Mouse (Mus musculus) CH12.LX (cell line): ENCODE results near the gene Mrgprg.

Source experiments
- CTCF ChIP-seq, 2 experiments: IDR thresholded peaks in 1 of 2; conservative IDR thresholded peaks in 1 of 2; 2 replicates each; pipeline ENCODE4 v1.5.1; 2011 to 2012; ENCODE audit warnings: low read depth in 2 of 2, low read length in 2 of 2, improper control_type of control experiment in 1 of 2, inconsistent platforms in 1 of 2, mild to moderate bottlenecking in 1 of 2, moderate library complexity in 1 of 2
- EP300 ChIP-seq: IDR thresholded peaks from 2 replicates; pipeline ENCODE4 v1.6.1; 2011; ENCODE audit warnings: low read length, improper control_type of control experiment
- MAX ChIP-seq: IDR thresholded peaks from 2 replicates; pipeline ENCODE4 v1.6.1; 2011; ENCODE audit warnings: low read length, improper control_type of control experiment
- MAZ ChIP-seq: IDR thresholded peaks from 2 replicates; pipeline ENCODE4 v1.6.1; 2012; ENCODE audit warnings: low read depth, mild to moderate bottlenecking, inconsistent platforms, low read length, improper control_type of control experiment, moderate library complexity
- MYC ChIP-seq: IDR thresholded peaks from 2 replicates; pipeline ENCODE4 v1.6.1; 2011; ENCODE audit warnings: low read depth, mild to moderate bottlenecking, improper control_type of control experiment, low read length
- POLR2A ChIP-seq: IDR thresholded peaks from 2 replicates; pipeline ENCODE4 v1.6.1; 2011; ENCODE audit warnings: low read depth, mild to moderate bottlenecking, improper control_type of control experiment, low read length
- SIN3A ChIP-seq: IDR thresholded peaks from 2 replicates; pipeline ENCODE4 v1.6.1; 2012; ENCODE audit warnings: low read length, improper control_type of control experiment, inconsistent platforms
- SMC3 ChIP-seq: IDR thresholded peaks from 2 replicates; pipeline ENCODE4 v1.6.1; 2011; ENCODE audit warnings: low read depth, low read length, improper control_type of control experiment
- TBP ChIP-seq: conservative IDR thresholded peaks from 2 replicates; pipeline ENCODE4 v1.6.1; 2011; ENCODE audit warnings: low read depth, low read length, improper control_type of control experiment
- ZNF384 ChIP-seq: IDR thresholded peaks from 2 replicates; pipeline ENCODE4 v1.6.1; 2012; ENCODE audit warnings: low read depth, low read length, improper control_type of control experiment, inconsistent platforms

- TF ChIP-seq MAZ, result no peak
- TF ChIP-seq CTCF (conservative IDR thresholded peaks at IDR 0.05 in 1 of 2, IDR thresholded peaks at IDR 0.05 in 1 of 2; ENCODE audit: low read depth in 2 of 2, low read length in 2 of 2), result no peak
- no peak for TF ChIP-seq MAX
- no peak for TF ChIP-seq ZNF384
- no peak for TF ChIP-seq EP300
- no peak for TF ChIP-seq POLR2A
- TF ChIP-seq TBP, result no peak
- no peak for TF ChIP-seq MYC
- TF ChIP-seq SIN3A, result no peak
- TF ChIP-seq SMC3, result no peak
Observed at GRCm38 (mm10) chr7:143805199-143805624, 38.4 kb upstream of the Mrgprg start.
